Comparison of ENCODE assay signal across 28 mouse cellular contexts in the genomic region with DNA sequence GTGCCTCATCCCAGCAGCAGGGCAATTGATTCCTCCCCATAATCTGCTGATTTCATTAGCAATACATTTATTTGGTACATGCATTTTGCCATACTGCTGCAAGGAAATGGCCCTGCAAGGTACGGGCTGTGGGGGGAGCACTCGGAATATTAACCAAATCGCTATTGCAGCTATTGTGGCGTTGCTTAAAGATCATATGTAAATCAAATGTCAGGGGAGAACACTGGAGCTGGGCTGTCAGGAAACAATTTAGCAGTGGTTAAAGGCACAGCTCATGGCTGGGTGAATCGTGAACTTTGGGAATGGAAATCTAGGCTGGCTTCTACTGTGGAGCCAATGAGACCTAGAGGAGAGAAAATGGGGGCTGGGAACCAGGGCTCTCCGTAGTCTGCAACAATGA.
A peak's percentile ranks its signal among the peaks of the same experiment; 100 is the strongest.
DNase-seq lines count a peak whose midpoint lies in the region; ATAC-seq and TF ChIP-seq lines count a peak whose summit lies in the region.
"Had no signal": no experiment of that assay in that cellular context is flagged by ENCODE, and none has a peak within 500 bp of the region (broad histone marks: within the 10 kb centered on the region; RNA-seq: fewer than 3 reads in every experiment).

No protein-coding gene starts in this region.

- no peak overlapping the region for H3K4me3 ChIP-seq in forebrain, embryonic 13.5 days
- H3K4me3 ChIP-seq in forebrain, postnatal 0 days (ENCODE audit: low read depth, low read length), result no peak overlapping the region
- H3K4me3 ChIP-seq in hindbrain, embryonic 13.5 days, result no peak overlapping the region
- H3K4me3 ChIP-seq in midbrain, embryonic 15.5 days, result no peak overlapping the region
- no peak overlapping the region for H3K4me3 ChIP-seq in intestine, postnatal 0 days (ENCODE audit: low read depth, low read length)
- H3K4me3 ChIP-seq: embryonic facial prominence, embryonic 13.5 days; heart, embryonic 10.5 days; heart, embryonic 15.5 days had no signal

- H3K4me2 ChIP-seq in forebrain, embryonic 13.5 days, result no peak overlapping the region
- no peak overlapping the region for H3K4me2 ChIP-seq in forebrain, postnatal 0 days (ENCODE audit: low read depth)
- H3K4me2 ChIP-seq in hindbrain, embryonic 13.5 days, result no peak overlapping the region
- H3K4me2 ChIP-seq in midbrain, embryonic 15.5 days, result no peak overlapping the region
- no peak overlapping the region for H3K4me2 ChIP-seq in intestine, postnatal 0 days (replicated peaks; ENCODE audit: low read depth)
- H3K4me2 ChIP-seq: embryonic facial prominence, embryonic 13.5 days; heart, embryonic 15.5 days had no signal

- TF ChIP-seq POLR2A in brain, embryonic 14.5 days (IDR thresholded peaks at IDR 0.05; ENCODE audit: borderline replicate concordance, extremely low read depth, insufficient read depth, insufficient read length, poor library complexity, severe bottlenecking), result no peak

- ATAC-seq in forebrain, embryonic 13.5 days, result no peak
- ATAC-seq in forebrain, postnatal 0 days, result no peak
- no peak for ATAC-seq in hindbrain, embryonic 13.5 days (ENCODE audit: low FRiP score)
- no peak for ATAC-seq in midbrain, embryonic 15.5 days (replicated peaks)
- ATAC-seq in intestine, postnatal 0 days, result no peak
- no peak for ATAC-seq in cerebellum, adult (ENCODE audit: insufficient number of reproducible peaks, low FRiP score, low TSS enrichment)
- ATAC-seq: intestine, embryonic 16.5 days had no signal

- no peaks in the 10 kb centered on the region for H3K9me3 ChIP-seq in forebrain, embryonic 13.5 days (replicated peaks)
- H3K9me3 ChIP-seq in forebrain, postnatal 0 days (ENCODE audit: low read length), result no peaks in the 10 kb centered on the region
- H3K9me3 ChIP-seq in hindbrain, embryonic 13.5 days, result no peaks in the 10 kb centered on the region
- H3K9me3 ChIP-seq in midbrain, embryonic 15.5 days, result no peaks in the 10 kb centered on the region
- no peaks in the 10 kb centered on the region for H3K9me3 ChIP-seq in intestine, postnatal 0 days (ENCODE audit: control insufficient read depth)
- H3K9me3 ChIP-seq: embryonic facial prominence, embryonic 13.5 days; heart, embryonic 10.5 days; heart, embryonic 15.5 days had no signal

- 60% methylated on average over 6 of the region's 6 CpGs for WGBS in forebrain, embryonic 13.5 days
- 44% methylated on average over 6 of the region's 6 CpGs for WGBS in forebrain, postnatal 0 days
- WGBS in hindbrain, embryonic 13.5 days, result 31% methylated on average over 6 of the region's 6 CpGs
- 23% methylated on average over 6 of the region's 6 CpGs for WGBS in midbrain, embryonic 15.5 days
- WGBS in intestine, postnatal 0 days, result 72% methylated on average over 6 of the region's 6 CpGs

- H3K4me1 ChIP-seq in forebrain, embryonic 13.5 days, result peaks cover 40% of the 10 kb centered on the region
- H3K4me1 ChIP-seq in forebrain, postnatal 0 days (ENCODE audit: insufficient read depth), result 0 out of 2 replicates have a peak, but pooled peaks cover 7% of the 10 kb centered on the region
- peaks cover 54% of the 10 kb centered on the region for H3K4me1 ChIP-seq in hindbrain, embryonic 13.5 days (replicated peaks)
- peaks cover 45% of the 10 kb centered on the region for H3K4me1 ChIP-seq in midbrain, embryonic 15.5 days
- H3K4me1 ChIP-seq in intestine, postnatal 0 days (replicated peaks; ENCODE audit: control insufficient read depth, insufficient read depth, low read length), result 0 out of 2 replicates have a peak, but pooled peaks cover 7% of the 10 kb centered on the region
- H3K4me1 ChIP-seq: heart, embryonic 15.5 days had no signal

- no peak for DNase-seq in forebrain, postnatal 0 days
- peak; percentile 70 for DNase-seq in brain, embryonic 14.5 days (ENCODE audit: low read depth)
- DNase-seq: adrenal gland, adult 8-10 months; cerebellum, adult 11-12 months; cerebellum, postnatal 10 days; gastrocnemius, postnatal 25 days; heart, adult 11 months; kidney, adult 9 months; kidney, postnatal 10 days; liver; lung, adult 2 months; lung, postnatal 10 days; right cerebral cortex, postnatal 25 days; spleen, adult 18-20 months; thymus, adult 2 months; thymus, postnatal 4 days had no signal

- no peak for TF ChIP-seq CTCF in forebrain, postnatal 0 days (IDR thresholded peaks at IDR 0.05; ENCODE audit: low read depth)
- TF ChIP-seq CTCF in brain, embryonic 14.5 days (IDR thresholded peaks at IDR 0.05; ENCODE audit: borderline replicate concordance, extremely low read depth, insufficient read depth, insufficient read length), result no peak
- TF ChIP-seq CTCF in intestine, postnatal 0 days (IDR thresholded peaks at IDR 0.05; ENCODE audit: low read depth), result no peak

- no peak overlapping the region for H3K9ac ChIP-seq in forebrain, embryonic 13.5 days
- H3K9ac ChIP-seq in forebrain, postnatal 0 days, result no peak overlapping the region
- H3K9ac ChIP-seq in hindbrain, embryonic 13.5 days, result no peak overlapping the region
- H3K9ac ChIP-seq in midbrain, embryonic 15.5 days, result no peak overlapping the region
- no peak overlapping the region for H3K9ac ChIP-seq in intestine, postnatal 0 days (ENCODE audit: low read depth, low read length)
- H3K9ac ChIP-seq: embryonic facial prominence, embryonic 13.5 days; heart, embryonic 15.5 days; liver, embryonic 14.5 days had no signal

- no peaks in the 10 kb centered on the region for H3K36me3 ChIP-seq in forebrain, embryonic 13.5 days (ENCODE audit: poor library complexity, severe bottlenecking)
- H3K36me3 ChIP-seq in forebrain, postnatal 0 days (ENCODE audit: insufficient read depth), result no peaks in the 10 kb centered on the region
- no peaks in the 10 kb centered on the region for H3K36me3 ChIP-seq in hindbrain, embryonic 13.5 days
- H3K36me3 ChIP-seq in midbrain, embryonic 15.5 days (replicated peaks), result no peaks in the 10 kb centered on the region
- H3K36me3 ChIP-seq in intestine, postnatal 0 days (ENCODE audit: control insufficient read depth, insufficient read depth), result no peaks in the 10 kb centered on the region
- H3K36me3 ChIP-seq: embryonic facial prominence, embryonic 13.5 days; G1E; heart, embryonic 10.5 days; heart, embryonic 15.5 days had no signal

- peak overlapping the region; percentile 11; the same call in 1 of the 2 replicates for H3K27ac ChIP-seq in forebrain, embryonic 13.5 days
- no peak overlapping the region for H3K27ac ChIP-seq in forebrain, postnatal 0 days (ENCODE audit: low read depth, low read length)
- peak overlapping the region; percentile 73 for H3K27ac ChIP-seq in hindbrain, embryonic 13.5 days
- H3K27ac ChIP-seq in midbrain, embryonic 15.5 days, result peak overlapping the region; percentile 49
- H3K27ac ChIP-seq in intestine, postnatal 0 days (ENCODE audit: low read depth, low read length), result no peak overlapping the region
- H3K27ac ChIP-seq: embryonic facial prominence, embryonic 13.5 days; heart, embryonic 10.5 days; heart, embryonic 15.5 days; liver, embryonic 14.5 days; macrophage had no signal

- 0 out of 2 replicates have a peak, but pooled peaks cover 4% of the 10 kb centered on the region for H3K27me3 ChIP-seq in forebrain, embryonic 13.5 days
- H3K27me3 ChIP-seq in forebrain, postnatal 0 days (ENCODE audit: insufficient read depth, low read length), result no peaks in the 10 kb centered on the region
- H3K27me3 ChIP-seq in hindbrain, embryonic 13.5 days, result 0 out of 2 replicates have a peak, but pooled peaks cover 5% of the 10 kb centered on the region
- H3K27me3 ChIP-seq in midbrain, embryonic 15.5 days (replicated peaks), result no peaks in the 10 kb centered on the region
- H3K27me3 ChIP-seq in intestine, postnatal 0 days (replicated peaks; ENCODE audit: control insufficient read depth, insufficient read depth, low read length), result no peaks in the 10 kb centered on the region
- H3K27me3 ChIP-seq: embryonic facial prominence, embryonic 13.5 days had no signal

Comparison
In these comparisons a context has a peak if more than half of its experiments do, and no peak if none do; other contexts are left out.
1. H3K27ac ChIP-seq: peak in forebrain, embryonic 13.5 days (single experiment), hindbrain, embryonic 13.5 days (single experiment) and midbrain, embryonic 15.5 days (single experiment); none in forebrain, postnatal 0 days (single experiment) and intestine, postnatal 0 days (single experiment).